Mouse (Mus musculus) left cerebral cortex, postnatal 14 days (tissue): Measurements from ENCODE around the gene Plscr3. TPM values are rescaled to one million over a fixed set of nuclear protein-coding genes. Genes with fewer than 3 reads are reported as not detected.

Source experiments
- DNase-seq, 2 experiments: peaks; one replicate each; pipeline ENCODE4 v3.0.0; 2021 to 2022; ENCODE audit warnings: low spot score in 2 of 2, mixed read lengths in 1 of 2
- intact Hi-C: fragments of 180-260 bp; cut with DNase I; formaldehyde crosslinking; loops from one replicate; pipeline ENCODE4 v1.15.1; 2025
- microRNA-seq, 2 experiments: library from miRNA; unstranded; fragments of <30 nt; microRNA quantifications; one replicate each; pipeline ENCODE4 v1.2.0; 2022
- total RNA-seq, 2 experiments: library from RNA; stranded (reverse); gene quantifications; 2 replicates each; pipeline ENCODE4 v1.2.3; 2021

Plscr3 gene
- total RNA-seq, 2 experiments from 2014 or later, result 19.5 to 22.3 TPM

- DNase-seq, result peak in 1 of 2 experiments; percentile 62
- intact Hi-C loops, result no loop called here
Measured at GRCm38 (mm10) chr11:69880853-69881603, 34.9 kb downstream of the Plscr3 start, which contains the start of gene Kctd11. Gene Kctd11 (minus strand): TSS chr11:69881406.

- no peak for DNase-seq
- intact Hi-C loops, result no loop called here
Measured at GRCm38 (mm10) chr11:69881787-69882670, 35.9 kb downstream of the Plscr3 start.

GRCm38 (mm10) chr11:69883066-69883465 lies 36.9 kb downstream of the Plscr3 start:
- DNase-seq, result no peak
- intact Hi-C loops, result no loop called here

- intact Hi-C loops, result no loop called here
- DNase-seq, result no peak
Measured at GRCm38 (mm10) chr11:69883527-69884151, 37.5 kb downstream of the Plscr3 start.

GRCm38 (mm10) chr11:69884240-69884639 lies 38.1 kb downstream of the Plscr3 start:
- intact Hi-C loops, result no loop called here
- DNase-seq, result no peak

GRCm38 (mm10) chr11:69884663-69885062 lies 38.5 kb downstream of the Plscr3 start:
- DNase-seq, result no peak
- intact Hi-C loops, result no loop called here

- DNase-seq, result no peak
- intact Hi-C loops, result no loop called here
Measured at GRCm38 (mm10) chr11:69886907-69887635, 40.9 kb downstream of the Plscr3 start.

- DNase-seq, result peak; percentile 44 to 52
- intact Hi-C loops, result no loop called here
Measured at GRCm38 (mm10) chr11:69891482-69891881, 45.3 kb downstream of the Plscr3 start.

GRCm38 (mm10) chr11:69894671-69895070 lies 48.5 kb downstream of the Plscr3 start:
- intact Hi-C loops, result no loop called here

GRCm38 (mm10) chr11:69895291-69895690 lies 49.1 kb downstream of the Plscr3 start, which contains the start of gene Acap1:
Gene Acap1 (minus strand): TSS chr11:69895539.
- DNase-seq, result no peak
- intact Hi-C loops, result no loop called here

More at GRCm38 (mm10) chr11:69894671-69895070, 48.5 kb downstream of the Plscr3 start:
- no peak for DNase-seq

GRCm38 (mm10) chr11:69899870-69900269 lies 53.7 kb downstream of the Plscr3 start:
- no peak for DNase-seq
- intact Hi-C loops, result loop anchor here (5.0 kb wide), 1 partner anchor 53 kb away; the partner anchor contains the start of gene Plscr3

GRCm38 (mm10) chr11:69900471-69901405 lies 54.6 kb downstream of the Plscr3 start, which contains the start of the genes 2810408A11Rik and Neurl4:
Gene 2810408A11Rik (minus strand): TSS chr11:69900987.
Gene Neurl4 (plus strand): TSS chr11:69901072.
- intact Hi-C loops, result loop anchor here (5.0 kb wide), 1 partner anchor 53 kb away; the partner anchor contains the start of gene Plscr3
- peak; percentile 88 to 89 for DNase-seq

GRCm38 (mm10) chr11:69901406-69901846 lies 55.2 kb downstream of the Plscr3 start:
- intact Hi-C loops, result loop anchor here (5.0 kb wide), 1 partner anchor 54 kb away; the partner anchor contains the start of gene Plscr3
- DNase-seq, result peak; percentile 97 to 98

Small RNA genes within 50 kb of the gene (microRNA-seq; reads per million reads assigned to microRNA genes)
- gene Mir6924, result 0 reads per million in 2 experiments

Other genes starting within 250 kb of the Plscr3 start
- 100 to 1,000 TPM; 451 to 452 TPM for gene Atp1b2, start 240.4 kb upstream of the Plscr3 start, total RNA-seq
- not detected for gene Shbg, start 228.5 kb upstream of the Plscr3 start, total RNA-seq
- gene Sat2, start 224.4 kb upstream of the Plscr3 start, total RNA-seq, result 10 to 100 TPM in 1 of 2 experiments, 1 to 10 TPM in 1; 9.9 to 10.2 TPM
- 100 to 1,000 TPM; 107 TPM for gene Fxr2, start 213.4 kb upstream of the Plscr3 start, total RNA-seq
- gene Sox15, start 191.1 kb upstream of the Plscr3 start, total RNA-seq, result not detected
- 10 to 100 TPM; 77.6 to 83.7 TPM for gene Mpdu1, start 183.7 kb upstream of the Plscr3 start, total RNA-seq
- 10 to 100 TPM; 13.5 to 13.8 TPM for gene Cd68, start 180.2 kb upstream of the Plscr3 start, total RNA-seq
- gene Eif4a1, start 174.0 kb upstream of the Plscr3 start, total RNA-seq, result 100 to 1,000 TPM; 368 to 371 TPM
- 100 to 1,000 TPM in 1 of 2 experiments, 10 to 100 TPM in 1; 91.5 to 102 TPM for gene Senp3, start 164.3 kb upstream of the Plscr3 start, total RNA-seq
- 1 to 10 TPM; 1.7 to 2.0 TPM for gene Tnfsf13, start 160.6 kb upstream of the Plscr3 start, total RNA-seq
- gene Tnfsf12, start 150.5 kb upstream of the Plscr3 start, total RNA-seq, result 1 to 10 TPM; 5.8 to 7.6 TPM
- under 1 TPM; 0.81 to 0.95 TPM for gene Tnfsfm13, start 150.3 kb upstream of the Plscr3 start, total RNA-seq
- gene Polr2a, start 87.7 kb upstream of the Plscr3 start, total RNA-seq, result 10 to 100 TPM; 54.3 to 54.4 TPM
- not detected for gene Slc35g3, start 84.4 kb upstream of the Plscr3 start, total RNA-seq
- 10 to 100 TPM; 71.1 to 86.9 TPM for gene Zbtb4, start 80.5 kb upstream of the Plscr3 start, total RNA-seq
- under 1 TPM; 0.76 to 0.79 TPM for gene Chrnb1, start 50.4 kb upstream of the Plscr3 start, total RNA-seq
- gene Fgf11, start 44.5 kb upstream of the Plscr3 start, total RNA-seq, result 10 to 100 TPM; 15.4 to 20.4 TPM
- not detected for gene Tmem102, start 40.8 kb upstream of the Plscr3 start, total RNA-seq
- not detected for gene Gm39566, start 31.1 kb upstream of the Plscr3 start, total RNA-seq
- gene Spem2, start 27.9 kb upstream of the Plscr3 start, total RNA-seq, result not detected
- under 1 TPM in 1 of 2 experiments, not detected in 1; 0.32 TPM for gene Spem1, start 24.2 kb upstream of the Plscr3 start, total RNA-seq
- gene Nlgn2, start 8.6 kb upstream of the Plscr3 start, total RNA-seq, result 100 to 1,000 TPM; 277 to 281 TPM
- 100 to 1,000 TPM; 160 to 167 TPM for gene Tmem256, start 7.9 kb upstream of the Plscr3 start, total RNA-seq
- gene Tnk1, start 12.4 kb downstream of the Plscr3 start, total RNA-seq, result not detected
- not detected for gene Tmem95, start 31.6 kb downstream of the Plscr3 start, total RNA-seq
- 1 to 10 TPM in 1 of 2 experiments, under 1 TPM in 1; 0.86 to 1.4 TPM for gene Kctd11, start 35.0 kb downstream of the Plscr3 start, total RNA-seq
- not detected for gene Acap1, start 49.2 kb downstream of the Plscr3 start, total RNA-seq
- under 1 TPM in 1 of 2 experiments, not detected in 1; 0.38 TPM for gene 2810408A11Rik, start 54.6 kb downstream of the Plscr3 start, total RNA-seq
- 100 to 1,000 TPM; 121 to 125 TPM for gene Neurl4, start 54.7 kb downstream of the Plscr3 start, total RNA-seq
- 10 to 100 TPM; 24.9 to 26.0 TPM for gene Gps2, start 67.5 kb downstream of the Plscr3 start, total RNA-seq
- gene Eif5a, start 75.6 kb downstream of the Plscr3 start, total RNA-seq, result 100 to 1,000 TPM; 468 to 473 TPM
- 10 to 100 TPM in 1 of 2 experiments, 1 to 10 TPM in 1; 8.4 to 11.3 TPM for gene Ybx2, start 89.4 kb downstream of the Plscr3 start, total RNA-seq
- gene Slc2a4, start 101.8 kb downstream of the Plscr3 start, total RNA-seq, result 1 to 10 TPM; 1.9 to 2.4 TPM
- gene Cldn7, start 118.4 kb downstream of the Plscr3 start, total RNA-seq, result not detected
- gene Ctdnep1, start 134.8 kb downstream of the Plscr3 start, total RNA-seq, result 100 to 1,000 TPM; 115 TPM
- gene Elp5, start 136.1 kb downstream of the Plscr3 start, total RNA-seq, result 100 to 1,000 TPM; 103 to 107 TPM
- gene Gabarap, start 144.8 kb downstream of the Plscr3 start, total RNA-seq, result 100 to 1,000 TPM; 213 to 217 TPM
- 10 to 100 TPM; 39.2 to 40.2 TPM for gene Phf23, start 149.4 kb downstream of the Plscr3 start, total RNA-seq
- 10 to 100 TPM; 27.3 to 30.0 TPM for gene Dvl2, start 154.2 kb downstream of the Plscr3 start, total RNA-seq
- 10 to 100 TPM; 50.7 to 53.6 TPM for gene Acadvl, start 169.0 kb downstream of the Plscr3 start, total RNA-seq
- 1,000 to 10,000 TPM in 1 of 2 experiments, 100 to 1,000 TPM in 1; 1,000 to 1,075 TPM for gene Dlg4, start 170.6 kb downstream of the Plscr3 start, total RNA-seq
- gene Asgr1, start 207.7 kb downstream of the Plscr3 start, total RNA-seq, result 1 to 10 TPM; 1.9 to 2.4 TPM
- gene Asgr2, start 246.3 kb downstream of the Plscr3 start, total RNA-seq, result not detected